Mouse (Mus musculus) embryonic fibroblast, embryonic 13.5 days (primary cell): ENCODE results near the gene Ccdc162.

Source experiments
- CTCF ChIP-seq: IDR thresholded peaks from 2 replicates; pipeline ENCODE4 v1.5.1; 2011; ENCODE audit warnings: mild to moderate bottlenecking, control low read depth, low read length, moderate library complexity, borderline replicate concordance; ENCODE audit not compliant: insufficient read depth
- POLR2A ChIP-seq: IDR thresholded peaks from 2 replicates; pipeline ENCODE4 v1.6.1; 2011; ENCODE audit warnings: low read depth, mild to moderate bottlenecking, control low read depth, low read length, moderate library complexity

GRCm38 (mm10) chr10:41552847-41553589, 163.4 kb downstream of the Ccdc162 start:
- TF ChIP-seq POLR2A = no peak
- TF ChIP-seq CTCF = no peak
